Mouse (Mus musculus): ENCODE data around the gene Pqlc2. TPM values are rescaled to one million over a fixed set of nuclear protein-coding genes. Genes with fewer than 3 reads are reported as not detected.

Gene Pqlc2
- polyA plus RNA-seq, 1 experiment from 2014 or later = 13.7 TPM

GRCm38 (mm10) chr4:139244766-139245165 lies 65.7 kb downstream of the Pqlc2 start:
- WGBS = 60% methylated on average over 6 of the region's 6 CpGs

GRCm38 (mm10) chr4:139244176-139244575 lies 66.3 kb downstream of the Pqlc2 start:
- H3K27ac ChIP-seq (ENCODE audit: low read length) = no peak overlapping the region

More at GRCm38 (mm10) chr4:139244766-139245165, 65.7 kb downstream of the Pqlc2 start:
- H3K9me3 ChIP-seq (ENCODE audit: control insufficient read depth, low read depth, low read length) = no peaks in the 10 kb centered on the region
- H3K27me3 ChIP-seq (ENCODE audit: control insufficient read depth, insufficient read depth, low read length) = no peaks in the 10 kb centered on the region
- H3K36me3 ChIP-seq (ENCODE audit: control insufficient read depth, insufficient read depth, low read length) = peaks cover 22% of the 10 kb centered on the region
- H3K4me3 ChIP-seq (ENCODE audit: low read depth, low read length) = no peak overlapping the region
- H3K9ac ChIP-seq (replicated peaks; ENCODE audit: low read depth, low read length) = no peak overlapping the region
- H3K4me1 ChIP-seq (ENCODE audit: control insufficient read depth, insufficient read depth, low read length) = peaks cover 19% of the 10 kb centered on the region
- ATAC-seq (ENCODE audit: insufficient number of reproducible peaks, insufficient read depth, low FRiP score, low read depth) = no peak; the same call in 1 of the 2 replicates
- H3K4me2 ChIP-seq (replicated peaks; ENCODE audit: low read depth, low read length) = no peak overlapping the region
- H3K27ac ChIP-seq (ENCODE audit: low read length) = no peak overlapping the region

More at GRCm38 (mm10) chr4:139244176-139244575, 66.3 kb downstream of the Pqlc2 start:
- Histone ChIP-seq H3K4me2 (replicated peaks; ENCODE audit: low read depth, low read length) (no peak overlapping the region), H3K9me3 (ENCODE audit: control insufficient read depth, low read depth, low read length) (no peaks in the 10 kb centered on the region), H3K4me1 (ENCODE audit: control insufficient read depth, insufficient read depth, low read length) (peaks cover 14% of the 10 kb centered on the region; the same call in 1 of the 2 replicates), H3K36me3 (ENCODE audit: control insufficient read depth, insufficient read depth, low read length) (peaks cover 27% of the 10 kb centered on the region), H3K4me3 (ENCODE audit: low read depth, low read length) (no peak overlapping the region), H3K27me3 (ENCODE audit: control insufficient read depth, insufficient read depth, low read length) (no peaks in the 10 kb centered on the region), H3K9ac (replicated peaks; ENCODE audit: low read depth, low read length) (no peak overlapping the region)
- no peak for ATAC-seq (ENCODE audit: insufficient number of reproducible peaks, insufficient read depth, low FRiP score, low read depth)
- 89% methylated on average over 3 of the region's 3 CpGs for WGBS

Small RNA genes within 50 kb of the gene (microRNA-seq; reads per million reads assigned to microRNA genes)
- 0.78 reads per million for gene Gm24245
- gene Gm25732 = not detected

Other genes starting within 250 kb of the Pqlc2 start
- not detected in 2 replicates for gene Htr6, start 235.1 kb downstream of the Pqlc2 start, polyA plus RNA-seq (2014; fragmentation: Nextera tagmentation; extraction: Ambion mirVana)
- gene Nbl1, start 217.7 kb downstream of the Pqlc2 start, polyA plus RNA-seq (2014; fragmentation: Nextera tagmentation; extraction: Ambion mirVana) = 42.9 and 49.7 TPM in 2 replicates
- 477 and 482 TPM in 2 replicates for gene Minos1, start 179.6 kb downstream of the Pqlc2 start, polyA plus RNA-seq (2014; fragmentation: Nextera tagmentation; extraction: Ambion mirVana)
- 280 and 301 TPM in 2 replicates for gene Capzb, start 117.8 kb downstream of the Pqlc2 start, polyA plus RNA-seq (2014; fragmentation: Nextera tagmentation; extraction: Ambion mirVana)
- gene Akr7a5, start within 50 bp of the Pqlc2 start, polyA plus RNA-seq (2014; fragmentation: Nextera tagmentation; extraction: Ambion mirVana) = 107 and 108 TPM in 2 replicates
- 94.0 and 96.9 TPM in 2 replicates for gene Mrto4, start 41.9 kb upstream of the Pqlc2 start, polyA plus RNA-seq (2014; fragmentation: Nextera tagmentation; extraction: Ambion mirVana)
- gene Emc1, start 41.9 kb upstream of the Pqlc2 start, polyA plus RNA-seq (2014; fragmentation: Nextera tagmentation; extraction: Ambion mirVana) = 22.4 and 24.5 TPM in 2 replicates
- gene Ubr4, start 41.9 kb upstream of the Pqlc2 start, polyA plus RNA-seq (2014; fragmentation: Nextera tagmentation; extraction: Ambion mirVana) = 86.6 and 88.1 TPM in 2 replicates
- 5.7 and 6.1 TPM in 2 replicates for gene Iffo2, start 219.8 kb upstream of the Pqlc2 start, polyA plus RNA-seq (2014; fragmentation: Nextera tagmentation; extraction: Ambion mirVana)

Measured in stomach, embryonic 14.5 days (tissue).